Mouse (Mus musculus) right cerebral cortex, adult 18-20 months (tissue): ENCODE measurements around the gene Pts.
A peak's percentile ranks its signal among the peaks of the same experiment; 100 is the strongest.

ENCODE experiments used
- DNase-seq: peaks from one replicate; pipeline ENCODE4 v3.0.0; 2022; ENCODE audit warnings: mixed read lengths

Gene Pts

GRCm38 (mm10) chr9:50528293-50528892 is at the start of gene Pts:
Pts (minus strand) TSS chr9:50528724.
- DNase-seq, result peak; percentile 98

- DNase-seq, result no peak
These were observed 41.3 kb upstream of the Pts start for GRCm38 (mm10) chr9:50569599-50570525.

DNA sequence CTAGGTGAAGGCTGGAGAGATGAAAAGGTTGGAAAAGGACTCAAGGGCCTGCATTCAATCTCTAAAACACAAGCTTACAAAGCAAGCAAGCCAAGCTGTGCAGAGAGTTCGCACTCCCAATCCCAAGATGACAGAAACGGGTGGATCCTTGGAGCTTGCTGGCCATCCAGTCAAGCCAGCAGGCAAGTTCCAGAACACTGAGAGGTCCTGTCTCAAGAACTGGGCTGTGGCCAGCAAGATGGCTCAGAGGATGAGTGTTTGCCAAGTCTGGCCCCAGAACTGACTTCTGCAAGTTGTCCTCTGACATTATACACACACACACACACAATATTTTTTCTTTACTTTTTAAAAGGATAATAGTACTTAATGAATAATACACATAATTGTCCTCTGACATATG is 39.4 kb upstream of the Pts start:
- DNase-seq, result no peak

GRCm38 (mm10) chr9:50567372-50567771 is 38.8 kb upstream of the Pts start:
- no peak for DNase-seq

DNA sequence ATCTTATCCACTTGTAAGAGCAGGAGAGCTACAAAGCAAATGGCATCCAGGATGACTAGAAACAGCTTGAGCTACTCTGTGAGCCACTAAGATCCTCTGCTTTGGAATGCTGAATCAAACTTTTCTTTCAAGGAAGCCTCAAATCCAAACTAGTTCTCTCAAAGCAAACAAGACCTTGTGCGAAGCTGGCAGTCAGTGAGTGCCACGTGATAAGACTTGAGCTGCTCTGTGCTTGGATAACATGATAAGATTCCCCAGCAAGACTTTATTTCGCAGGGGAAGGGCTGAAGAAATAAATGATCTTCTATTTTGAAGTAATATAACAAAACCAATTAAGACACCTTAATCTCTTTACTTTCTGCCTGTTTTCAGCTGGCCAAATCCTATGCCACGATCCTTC is 37.4 kb upstream of the Pts start:
- DNase-seq, result no peak

DNA sequence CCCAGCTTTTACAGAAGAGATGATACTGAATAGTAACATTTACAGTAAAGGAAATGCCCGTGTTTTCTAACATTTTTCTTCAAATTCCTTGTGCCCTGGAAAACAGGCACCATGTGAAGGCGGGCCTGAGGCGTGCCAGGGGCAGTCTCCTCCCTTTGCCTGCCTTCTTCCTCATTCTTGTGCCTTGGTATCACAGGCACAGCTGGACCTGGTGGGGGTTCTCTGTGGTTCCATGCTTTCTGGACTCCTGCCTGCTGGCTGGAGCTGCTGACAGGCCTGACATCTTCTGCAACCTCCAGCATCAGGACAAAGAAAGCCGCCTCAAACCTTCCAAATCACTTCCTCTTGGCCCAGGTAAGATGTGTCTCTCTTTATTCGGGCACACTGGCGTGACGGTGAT is 36.6 kb upstream of the Pts start:
- no peak for DNase-seq

DNA sequence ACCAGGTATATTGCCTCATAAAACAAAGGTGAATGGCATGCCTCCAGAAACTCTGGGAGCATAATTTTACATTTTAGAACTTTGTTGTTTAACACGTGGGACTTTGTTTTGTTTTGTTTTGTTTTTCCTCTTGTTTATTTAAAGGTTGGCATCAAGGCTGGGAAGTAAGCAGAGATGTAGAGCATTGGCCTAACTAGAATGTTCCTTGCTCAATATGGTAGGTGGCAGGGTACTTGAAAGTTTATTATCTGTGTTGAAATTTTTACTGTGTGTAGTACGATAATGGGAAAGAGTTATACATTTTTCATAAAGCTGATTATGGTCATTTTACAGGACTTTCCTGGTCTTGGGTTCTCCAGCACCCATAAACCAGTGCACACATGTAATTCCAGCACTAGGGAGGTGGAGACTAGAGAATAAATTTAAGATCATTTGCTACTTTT is 33.4 kb upstream of the Pts start:
- DNase-seq, result no peak

DNA sequence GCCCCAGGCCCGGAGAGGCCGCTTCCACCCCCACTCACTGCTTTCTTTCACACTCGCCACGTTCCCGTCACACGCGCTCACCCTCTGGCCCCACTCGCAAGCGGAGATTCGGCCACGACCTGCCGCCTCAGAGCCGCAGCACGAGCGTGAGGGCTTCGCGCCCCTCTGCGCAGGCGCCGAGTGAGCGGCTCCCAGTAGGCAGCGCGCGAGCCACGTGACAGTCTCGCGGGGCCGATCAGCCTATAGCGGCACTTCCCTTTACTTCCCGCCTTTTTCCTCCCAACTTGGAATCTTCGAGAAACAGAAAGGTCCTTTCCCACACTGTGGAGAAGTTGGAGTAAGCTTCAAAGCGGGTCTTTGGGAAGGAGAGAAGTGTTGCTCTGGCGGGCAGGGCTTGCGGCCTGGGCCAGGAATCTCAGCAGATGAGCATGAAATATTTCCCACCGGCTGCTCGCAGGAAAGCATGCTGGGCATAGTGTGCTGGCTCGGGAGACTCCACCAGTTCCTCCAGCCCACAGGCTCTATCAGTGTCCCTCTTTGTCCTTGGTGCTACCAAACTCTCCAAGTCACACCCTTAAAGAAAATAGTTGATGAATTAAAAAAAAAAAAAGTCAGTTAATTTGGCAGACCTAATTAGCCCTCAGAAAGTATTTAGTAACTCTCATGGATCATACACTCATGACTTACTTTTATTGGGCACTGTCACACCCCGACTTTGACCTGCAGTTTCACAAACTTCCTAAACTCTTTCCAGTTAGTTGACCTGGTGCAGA is 32.8 kb upstream of the Pts start, which contains the start of gene Tex12:
Gene Tex12 (minus strand): TSS at position 181 of the 773 bp plus-strand sequence.
- no peak for DNase-seq

GRCm38 (mm10) chr9:50555094-50555446 is 26.5 kb upstream of the Pts start, which contains the start of gene Bco2:
Bco2 (minus strand) TSS chr9:50555181.
- DNase-seq, result no peak

- peak; percentile 80 for DNase-seq
These were observed 25.9 kb upstream of the Pts start, which contains the start of gene Il18 for GRCm38 (mm10) chr9:50554241-50555093. Il18 (plus strand) TSS chr9:50554827.

DNA sequence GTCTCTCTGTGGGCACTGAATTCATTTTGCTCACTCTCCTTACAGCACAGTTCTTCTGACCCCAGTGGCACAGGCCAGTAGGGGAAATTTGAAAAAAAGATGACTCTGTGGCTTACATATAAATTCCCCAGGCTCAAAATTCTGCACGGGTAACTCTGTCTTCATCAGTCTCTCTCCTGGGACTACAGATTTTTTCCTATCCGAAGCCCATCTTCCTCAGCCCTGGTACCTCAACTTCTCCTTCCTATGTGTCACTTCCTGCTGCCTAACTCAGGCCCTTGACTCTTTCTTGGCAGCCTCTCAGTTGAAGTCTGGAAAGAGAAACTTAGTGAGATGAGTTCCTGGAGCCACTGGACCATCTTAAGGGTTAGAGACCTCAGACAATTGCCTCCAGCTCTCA is 25.0 kb upstream of the Pts start:
- DNase-seq, result no peak

DNA sequence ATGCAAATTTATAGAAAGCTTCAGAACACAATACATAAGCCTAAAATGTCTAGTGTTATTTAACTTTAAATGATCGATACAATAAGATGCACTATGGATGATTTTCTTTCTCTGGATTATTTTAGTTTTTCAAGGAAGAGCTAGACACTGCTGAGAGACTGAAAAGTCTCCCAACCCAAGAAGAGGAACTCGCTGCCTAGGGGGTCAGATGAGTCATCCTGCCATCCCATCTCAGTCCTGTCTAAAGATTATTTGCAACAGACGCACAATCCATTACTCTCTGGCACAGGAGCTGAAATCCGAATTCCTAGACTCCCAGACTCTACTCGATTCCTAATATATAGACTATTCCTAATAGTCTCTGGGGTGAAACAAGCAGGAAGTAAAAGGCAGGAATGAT is 23.7 kb upstream of the Pts start:
- no peak for DNase-seq

DNA sequence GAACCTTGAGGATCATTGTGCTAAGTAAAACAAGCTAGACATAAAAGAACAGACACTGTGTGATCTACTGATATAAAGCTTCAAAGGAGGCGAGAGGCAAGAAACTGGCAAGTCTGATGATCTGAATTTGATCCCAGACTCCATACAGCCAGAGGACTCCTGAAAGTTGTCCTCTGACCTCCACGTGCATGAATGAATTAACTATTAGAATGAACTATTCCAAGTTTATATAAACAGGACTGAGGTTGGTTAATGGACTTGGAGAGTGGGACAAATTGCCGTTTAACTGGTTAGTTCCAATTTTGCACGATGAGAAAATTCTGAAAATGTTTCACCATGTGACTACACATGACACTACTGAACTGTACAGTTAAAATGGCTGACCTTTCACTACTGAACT is 20.4 kb upstream of the Pts start:
- DNase-seq, result no peak

DNA sequence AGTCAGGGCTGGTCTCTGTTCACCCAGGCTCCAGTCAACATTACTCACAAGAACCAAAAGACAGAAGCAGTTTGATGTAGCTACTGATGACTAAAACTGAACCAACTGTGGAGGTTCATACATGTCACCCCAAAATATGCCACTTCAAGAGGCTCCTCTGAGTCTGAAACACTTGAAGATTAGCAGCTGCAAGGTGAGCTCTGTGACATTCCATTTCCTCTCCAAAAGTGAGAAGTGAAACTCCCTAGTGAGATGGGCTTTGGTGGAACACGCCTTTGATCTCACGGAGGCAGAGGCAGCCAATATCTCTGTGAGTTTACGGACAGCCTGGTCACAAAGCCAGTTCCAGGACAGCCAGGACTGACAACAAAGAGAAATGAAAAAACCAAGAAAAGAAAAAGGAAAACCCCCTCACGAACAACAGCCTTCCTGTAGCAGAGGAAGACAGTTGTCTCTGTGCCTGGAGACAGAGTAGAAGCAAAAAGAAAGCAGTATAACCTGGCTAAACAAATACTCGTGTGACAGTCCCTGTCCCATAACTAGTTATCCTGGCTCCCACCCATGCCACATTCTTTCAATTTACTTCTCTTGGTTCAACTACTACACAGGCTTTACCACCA is 19.4 kb upstream of the Pts start:
- no peak for DNase-seq

GRCm38 (mm10) chr9:50542401-50542800 is 13.9 kb upstream of the Pts start:
- DNase-seq, result no peak

DNA sequence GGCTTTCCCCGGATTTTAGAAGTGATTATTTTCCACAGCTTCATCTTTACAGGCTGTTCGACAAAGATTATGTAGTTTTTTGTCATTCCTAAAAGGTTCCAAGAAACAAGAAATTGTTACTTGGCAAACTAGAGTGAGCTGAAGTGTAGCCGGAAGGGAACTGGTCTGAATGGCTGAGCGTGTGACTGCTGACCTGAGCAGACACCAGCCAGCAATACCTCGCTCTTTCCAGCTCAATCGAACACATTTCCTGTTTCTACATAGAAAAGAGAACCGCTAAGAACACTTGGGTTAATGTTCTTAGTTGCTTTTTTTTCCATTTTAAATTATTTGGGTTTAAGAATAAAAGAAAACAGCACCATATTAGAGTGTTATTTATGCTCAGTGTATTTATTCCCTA is 11.6 kb upstream of the Pts start:
- no peak for DNase-seq

DNA sequence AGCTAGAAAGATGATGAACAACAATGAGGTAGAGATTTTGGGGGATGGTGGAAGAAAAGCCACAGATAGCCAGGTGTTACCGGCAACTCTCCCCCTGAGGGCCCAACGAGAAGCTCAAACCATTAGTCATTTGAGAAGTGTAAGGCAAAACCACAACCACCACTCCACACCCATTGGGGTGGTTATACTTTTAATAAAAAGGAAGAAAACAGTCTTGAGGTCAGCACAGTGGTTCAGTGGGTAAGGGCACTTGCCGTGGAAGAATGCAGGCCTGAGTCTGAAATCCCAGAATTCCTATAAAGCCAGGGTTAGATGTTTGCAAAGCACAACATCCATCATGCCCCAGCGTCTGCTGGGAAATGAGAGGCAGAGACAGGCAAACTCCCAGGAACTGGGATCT is 8.8 kb upstream of the Pts start:
- DNase-seq, result no peak

DNA sequence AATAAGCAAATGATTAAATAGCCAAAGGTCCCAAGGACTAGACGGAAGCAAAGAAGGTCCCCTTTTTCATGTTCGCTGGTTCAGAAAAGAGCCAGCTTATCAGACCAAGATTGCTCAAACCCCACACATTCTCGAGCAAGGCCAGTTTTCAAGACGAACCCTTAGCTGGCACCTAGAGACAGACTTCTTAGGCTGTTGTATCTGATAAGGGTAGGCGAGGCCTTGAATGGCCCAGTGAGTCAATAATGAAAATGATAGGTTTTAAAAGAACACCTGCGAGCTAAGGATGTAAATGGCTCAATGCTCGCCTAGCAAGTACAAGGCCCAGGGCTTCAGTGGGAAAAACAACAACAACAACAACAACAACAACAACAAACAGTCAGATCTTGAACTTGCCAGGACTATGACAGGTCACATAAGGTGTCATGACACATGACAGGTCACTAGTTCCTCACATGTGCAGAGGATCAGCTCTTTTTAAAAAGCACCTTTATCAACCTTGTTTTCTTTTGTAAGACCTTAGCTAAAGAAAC is 8.1 kb upstream of the Pts start:
- no peak for DNase-seq

DNA sequence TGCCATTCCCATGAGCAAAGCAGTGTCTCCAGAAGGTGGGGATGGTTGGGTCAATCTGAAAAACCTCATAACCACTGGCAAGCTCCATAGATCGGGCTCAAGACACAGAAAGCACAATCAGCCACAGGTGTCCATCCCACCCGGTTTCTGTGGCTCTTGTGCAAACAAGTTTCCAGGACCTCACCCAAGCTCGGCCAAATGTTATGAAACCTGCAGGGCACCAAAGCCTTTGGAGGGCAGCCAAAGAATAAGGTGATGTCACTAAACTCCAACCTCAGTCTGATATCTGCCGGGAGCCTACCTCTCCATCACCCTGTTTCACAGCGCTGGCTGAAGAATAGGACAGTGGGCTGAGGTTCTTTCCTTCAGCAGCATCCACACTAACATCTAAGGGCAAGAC is 7.4 kb upstream of the Pts start:
- DNase-seq, result no peak

DNA sequence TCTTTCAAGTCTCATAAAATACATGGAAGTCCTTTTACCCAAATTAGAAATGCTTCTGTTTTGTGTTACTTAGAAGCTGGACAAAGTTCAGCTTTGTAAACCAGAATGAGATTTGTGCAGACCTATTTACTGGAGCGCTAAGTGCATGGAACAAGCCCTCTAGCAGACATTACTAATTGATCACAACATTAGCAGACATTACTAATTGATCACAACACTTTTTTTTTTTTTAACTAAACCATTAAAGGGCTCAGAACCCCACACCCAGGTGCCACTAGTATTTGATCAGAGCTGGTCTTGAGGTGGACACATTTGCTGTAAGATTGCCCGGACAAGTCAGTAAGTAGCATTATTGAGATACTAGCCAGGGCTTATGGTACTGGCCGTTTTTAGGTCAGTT is 5.3 kb upstream of the Pts start:
- no peak for DNase-seq

DNA sequence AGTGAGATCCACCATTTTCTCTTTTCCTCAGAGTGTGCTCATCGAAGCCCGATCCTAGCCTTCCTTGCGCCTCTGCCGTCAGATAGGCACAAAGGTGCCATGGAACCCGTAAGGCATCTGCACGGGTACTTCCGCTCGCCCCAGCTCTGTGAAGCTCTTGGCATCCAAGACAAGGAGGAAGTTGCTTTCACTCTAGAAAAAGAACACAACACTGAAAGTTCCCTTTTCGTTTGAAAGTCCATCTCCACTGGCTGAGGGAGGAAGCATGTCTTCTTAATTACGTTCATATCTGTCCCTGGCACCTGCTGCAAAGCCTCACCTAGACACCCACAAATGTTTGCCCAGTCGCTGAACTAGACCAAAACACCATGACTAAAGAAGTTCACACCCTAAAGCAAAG is 4.8 kb upstream of the Pts start:
- DNase-seq, result no peak

- peak; percentile 17 for DNase-seq
These were observed 2.4 kb upstream of the Pts start for GRCm38 (mm10) chr9:50530890-50531289.
